In genomic region chr15:85677855-85678254, GRCm38 (mm10) we compare ENCODE assay signal across 9 mouse cellular contexts. TPM values are rescaled to one million over a fixed set of nuclear protein-coding genes. Genes with fewer than 3 reads are reported as not detected.
DNase-seq lines count a peak whose midpoint lies in the region; ATAC-seq and TF ChIP-seq lines count a peak whose summit lies in the region.
"Had no signal": no experiment of that assay in that cellular context is flagged by ENCODE, and none has a peak within 500 bp of the region (broad histone marks: within the 10 kb centered on the region; RNA-seq: fewer than 3 reads in every experiment).

No protein-coding gene starts in this region.

- peak; percentile 63 for ATAC-seq in hindbrain, embryonic 13.5 days (ENCODE audit: low FRiP score)
- ATAC-seq in hindbrain, embryonic 11.5 days (ENCODE audit: low FRiP score), result no peak
- ATAC-seq in heart, embryonic 13.5 days (ENCODE audit: extremely low read depth, insufficient number of reproducible peaks, low FRiP score, low TSS enrichment), result no peak
- no peak for ATAC-seq in activated CD4-positive, CD25-positive, alpha-beta regulatory T cell, adult 4 months
- no peak for ATAC-seq in liver, embryonic 11.5 days (replicated peaks; ENCODE audit: low FRiP score)

- TF ChIP-seq CTCF in brain, embryonic 14.5 days (IDR thresholded peaks at IDR 0.05; ENCODE audit: borderline replicate concordance, extremely low read depth, insufficient read depth, insufficient read length), result no peak

- H3K27me3 ChIP-seq in hindbrain, embryonic 13.5 days, result peaks cover 44% of the 10 kb centered on the region
- H3K27me3 ChIP-seq in hindbrain, embryonic 11.5 days (ENCODE audit: control insufficient read depth, insufficient read depth, low read length), result peaks cover 47% of the 10 kb centered on the region
- peaks cover 44% of the 10 kb centered on the region for H3K27me3 ChIP-seq in heart, embryonic 13.5 days (replicated peaks)
- H3K27me3 ChIP-seq in liver, embryonic 11.5 days (replicated peaks; ENCODE audit: control insufficient read depth, insufficient read depth, low read length), result peaks cover 52% of the 10 kb centered on the region
- H3K27me3 ChIP-seq: lung, embryonic 15.5 days had no signal

- no peak for DNase-seq in hindbrain, embryonic 11.5 days (ENCODE audit: low spot score)
- peak; percentile 92 for DNase-seq in brain, embryonic 14.5 days (ENCODE audit: low read depth)
- peak; percentile 72 to 80 for DNase-seq in left cerebral cortex, postnatal 25 days (ENCODE audit: low spot score in 2 of 2)
- no peak for DNase-seq in spleen, postnatal 4 days (ENCODE audit: low spot score in 2 of 2)
- no peak for DNase-seq in liver, embryonic 11.5 days (ENCODE audit: low spot score)

- no peak for TF ChIP-seq POLR2A in brain, embryonic 14.5 days (IDR thresholded peaks at IDR 0.05; ENCODE audit: borderline replicate concordance, extremely low read depth, insufficient read depth, insufficient read length, poor library complexity, severe bottlenecking)

- no peaks in the 10 kb centered on the region for H3K9me3 ChIP-seq in hindbrain, embryonic 13.5 days
- H3K9me3 ChIP-seq in hindbrain, embryonic 11.5 days (ENCODE audit: control insufficient read depth, low read length), result no peaks in the 10 kb centered on the region
- no peaks in the 10 kb centered on the region for H3K9me3 ChIP-seq in heart, embryonic 13.5 days
- no peaks in the 10 kb centered on the region for H3K9me3 ChIP-seq in liver, embryonic 11.5 days (ENCODE audit: control insufficient read depth, low read length)
- H3K9me3 ChIP-seq: lung, embryonic 15.5 days had no signal

- H3K9ac ChIP-seq in hindbrain, embryonic 13.5 days, result peak overlapping the region; percentile 73
- H3K9ac ChIP-seq in hindbrain, embryonic 11.5 days (ENCODE audit: low read depth, low read length), result no peak overlapping the region
- H3K9ac ChIP-seq in heart, embryonic 13.5 days, result 0 out of 2 replicates have a peak overlapping the region, but pooled peaks have one; percentile 17
- H3K9ac ChIP-seq in liver, embryonic 11.5 days (ENCODE audit: low read depth, low read length), result no peak overlapping the region
- H3K9ac ChIP-seq: lung, embryonic 15.5 days had no signal

- H3K4me2 ChIP-seq in hindbrain, embryonic 13.5 days, result peak overlapping the region; percentile 69
- no peak overlapping the region for H3K4me2 ChIP-seq in hindbrain, embryonic 11.5 days (replicated peaks; ENCODE audit: low read depth, low read length)
- no peak overlapping the region for H3K4me2 ChIP-seq in heart, embryonic 13.5 days
- H3K4me2 ChIP-seq in liver, embryonic 11.5 days, result no peak overlapping the region
- H3K4me2 ChIP-seq: lung, embryonic 15.5 days had no signal

- H3K4me1 ChIP-seq in hindbrain, embryonic 13.5 days (replicated peaks), result peaks cover 87% of the 10 kb centered on the region
- H3K4me1 ChIP-seq in hindbrain, embryonic 11.5 days (replicated peaks; ENCODE audit: control insufficient read depth, insufficient read depth, low read length), result no peaks in the 10 kb centered on the region
- H3K4me1 ChIP-seq in heart, embryonic 13.5 days, result peaks cover 50% of the 10 kb centered on the region
- H3K4me1 ChIP-seq in liver, embryonic 11.5 days (replicated peaks; ENCODE audit: control insufficient read depth, insufficient read depth, low read length), result no peaks in the 10 kb centered on the region

- peak overlapping the region; percentile 92 for H3K27ac ChIP-seq in hindbrain, embryonic 13.5 days
- H3K27ac ChIP-seq in hindbrain, embryonic 11.5 days (ENCODE audit: low read depth, low read length), result no peak overlapping the region
- H3K27ac ChIP-seq in heart, embryonic 13.5 days (replicated peaks), result no peak overlapping the region
- no peak overlapping the region for H3K27ac ChIP-seq in liver, embryonic 11.5 days (ENCODE audit: low read depth, low read length)

- intact Hi-C loops in left cerebral cortex, postnatal 25 days (cut with DNase I), result no loop called here

- 0 out of 2 replicates have a peak, but pooled peaks cover 4% of the 10 kb centered on the region for H3K36me3 ChIP-seq in hindbrain, embryonic 13.5 days
- H3K36me3 ChIP-seq in hindbrain, embryonic 11.5 days (ENCODE audit: control insufficient read depth, insufficient read depth, low read length), result no peaks in the 10 kb centered on the region
- peaks cover 25% of the 10 kb centered on the region for H3K36me3 ChIP-seq in heart, embryonic 13.5 days
- H3K36me3 ChIP-seq in liver, embryonic 11.5 days (ENCODE audit: control insufficient read depth, insufficient read depth, low read length), result no peaks in the 10 kb centered on the region

- WGBS in hindbrain, embryonic 13.5 days, result 66% methylated on average over 10 of the region's 10 CpGs
- WGBS in hindbrain, embryonic 11.5 days, result 92% methylated on average over 10 of the region's 10 CpGs
- 74% methylated on average over 10 of the region's 10 CpGs for WGBS in heart, embryonic 13.5 days
- WGBS in liver, embryonic 11.5 days, result 80% methylated on average over 10 of the region's 10 CpGs

- peak overlapping the region; percentile 88 for H3K4me3 ChIP-seq in hindbrain, embryonic 13.5 days
- H3K4me3 ChIP-seq in hindbrain, embryonic 11.5 days (ENCODE audit: low read depth, low read length), result no peak overlapping the region
- H3K4me3 ChIP-seq in heart, embryonic 13.5 days, result no peak overlapping the region
- no peak overlapping the region for H3K4me3 ChIP-seq in liver, embryonic 11.5 days (ENCODE audit: low read depth, low read length)
- H3K4me3 ChIP-seq: lung, embryonic 15.5 days had no signal

RNA-seq across cellular contexts. Expression of gene Ppara, which starts 56.9 kb away (rescaled TPM):
- polyA plus RNA-seq in hindbrain, embryonic 13.5 days (2015; fragmentation: Nextera tagmentation; extraction: Ambion mirVana), result 1.2 and 1.7 TPM in 2 replicates
- polyA plus RNA-seq in hindbrain, embryonic 11.5 days (2014; fragmentation: Nextera tagmentation; extraction: Ambion mirVana), result 0.49 and 1.5 TPM in 2 replicates
- 0.14 and 0.46 TPM in 2 replicates for polyA plus RNA-seq in brain, embryonic 14.5 days (2012; rRNA removed)
- 5.9 and 6.6 TPM in 2 replicates for polyA plus RNA-seq in heart, embryonic 13.5 days (2015; fragmentation: Nextera tagmentation; extraction: Ambion mirVana)
- total RNA-seq in left cerebral cortex, postnatal 25 days (2021), result 1 to 10 TPM; 3.3 to 4.2 TPM
- under 1 TPM in 1 of 2 experiments, not detected in 1; 0.09 TPM for polyA plus RNA-seq in activated CD4-positive, CD25-positive, alpha-beta regulatory T cell, adult 4 months (2017; shearing (Covaris generic))
- polyA plus RNA-seq in liver, embryonic 11.5 days (2014; fragmentation: Nextera tagmentation; extraction: Ambion mirVana), result 2.5 and 3.4 TPM in 2 replicates

Comparison
In these comparisons a context has a peak if more than half of its experiments do, and no peak if none do; other contexts are left out.
1. H3K9ac ChIP-seq: peak in hindbrain, embryonic 13.5 days (single experiment) and heart, embryonic 13.5 days (single experiment); none in hindbrain, embryonic 11.5 days (single experiment) and liver, embryonic 11.5 days (single experiment).
2. DNase-seq: peak in brain, embryonic 14.5 days (single experiment) and left cerebral cortex, postnatal 25 days (2 of 2); none in hindbrain, embryonic 11.5 days (single experiment), spleen, postnatal 4 days (0 of 2) and liver, embryonic 11.5 days (single experiment).